Mouse (Mus musculus) testis, adult 2 months (tissue): ENCODE measurements around the gene Olfr1265.

Experiments
- CTCF ChIP-seq: fragments of 200-500 bp; IDR thresholded peaks from 2 replicates; pipeline ENCODE4 v1.5.1; 2012; ENCODE audit warnings: low read depth, mild to moderate bottlenecking, inconsistent platforms, low read length, moderate library complexity; ENCODE audit not compliant: control insufficient read depth, insufficient read depth, insufficient replicate concordance
- POLR2A ChIP-seq: fragments of 200-500 bp; IDR thresholded peaks from 2 replicates; pipeline ENCODE4 v1.6.1; 2012; ENCODE audit warnings: low read depth, mild to moderate bottlenecking, inconsistent platforms, low read length, moderate library complexity; ENCODE audit not compliant: control insufficient read depth

GRCm38 (mm10) chr2:90070065-90070464 is 34.9 kb downstream of the Olfr1265 start:
- TF ChIP-seq POLR2A (no peak), CTCF (no peak)
